ENCODE assay signal across 18 mouse cellular contexts in the genomic region with DNA sequence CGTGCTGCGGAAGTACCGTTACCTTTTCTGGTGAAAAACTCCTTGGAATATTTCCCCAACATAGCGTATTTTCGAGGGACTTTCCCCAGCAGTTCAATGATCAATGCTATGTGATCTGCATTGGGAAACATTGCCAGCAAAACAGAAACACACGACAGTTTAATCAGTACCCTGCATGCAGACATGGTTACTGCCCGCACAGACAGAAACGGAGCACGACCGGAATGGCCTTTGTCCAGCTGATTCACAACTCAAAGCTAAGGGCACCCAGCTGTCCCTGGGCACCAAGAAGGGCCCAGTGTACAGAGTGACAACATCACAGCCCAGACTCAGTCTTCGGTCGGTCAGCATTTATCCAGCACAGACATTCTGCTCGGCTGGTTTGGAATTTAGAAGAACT.
"Had no signal": no experiment of that assay in that cellular context is flagged by ENCODE, and none has a peak within 500 bp of the region (broad histone marks: within the 10 kb centered on the region; RNA-seq: fewer than 3 reads in every experiment).

No protein-coding gene starts in this region.

- H3K27me3 ChIP-seq: intestine, embryonic 15.5 days; liver, embryonic 13.5 days; midbrain, embryonic 12.5 days; midbrain, embryonic 15.5 days; neural tube, embryonic 12.5 days; neural tube, embryonic 15.5 days had no signal

- DNase-seq: layer of hippocampus, postnatal 36 days; liver, embryonic 13.5 days; lung, embryonic 14.5 days; right cerebral cortex, adult 18-20 months; right cerebral cortex, postnatal 14 days; right cerebral cortex, postnatal 4 days; thymus, adult 2 months; thymus, postnatal 14 days; thymus, postnatal 4 days had no signal

- H3K4me3 ChIP-seq: intestine, embryonic 15.5 days; left cerebral cortex, adult 2 months; liver, embryonic 13.5 days; midbrain, embryonic 12.5 days; midbrain, embryonic 15.5 days; neural tube, embryonic 12.5 days; neural tube, embryonic 15.5 days had no signal

- ATAC-seq: intestine, embryonic 15.5 days; lung, postnatal 0 days; midbrain, embryonic 15.5 days had no signal

- H3K9me3 ChIP-seq: intestine, embryonic 15.5 days; liver, embryonic 13.5 days; midbrain, embryonic 12.5 days; midbrain, embryonic 15.5 days; neural tube, embryonic 12.5 days; neural tube, embryonic 15.5 days had no signal

- H3K9ac ChIP-seq: intestine, embryonic 15.5 days; liver, embryonic 13.5 days; lung, embryonic 14.5 days; midbrain, embryonic 12.5 days; midbrain, embryonic 15.5 days; neural tube, embryonic 12.5 days; neural tube, embryonic 15.5 days had no signal

- H3K4me1 ChIP-seq: intestine, embryonic 15.5 days; liver, embryonic 13.5 days; midbrain, embryonic 15.5 days had no signal

- H3K4me2 ChIP-seq: intestine, embryonic 15.5 days; liver, embryonic 13.5 days; lung, embryonic 14.5 days; midbrain, embryonic 12.5 days; midbrain, embryonic 15.5 days; neural tube, embryonic 12.5 days; neural tube, embryonic 15.5 days had no signal

- H3K27ac ChIP-seq: intestine, embryonic 15.5 days; left cerebral cortex, adult 2 months; liver, embryonic 13.5 days; macrophage; midbrain, embryonic 12.5 days; midbrain, embryonic 15.5 days; neural tube, embryonic 12.5 days; neural tube, embryonic 15.5 days; stomach, postnatal 0 days had no signal
